Comparison of ENCODE assay signal across 1 mouse cellular context in the genomic region with DNA sequence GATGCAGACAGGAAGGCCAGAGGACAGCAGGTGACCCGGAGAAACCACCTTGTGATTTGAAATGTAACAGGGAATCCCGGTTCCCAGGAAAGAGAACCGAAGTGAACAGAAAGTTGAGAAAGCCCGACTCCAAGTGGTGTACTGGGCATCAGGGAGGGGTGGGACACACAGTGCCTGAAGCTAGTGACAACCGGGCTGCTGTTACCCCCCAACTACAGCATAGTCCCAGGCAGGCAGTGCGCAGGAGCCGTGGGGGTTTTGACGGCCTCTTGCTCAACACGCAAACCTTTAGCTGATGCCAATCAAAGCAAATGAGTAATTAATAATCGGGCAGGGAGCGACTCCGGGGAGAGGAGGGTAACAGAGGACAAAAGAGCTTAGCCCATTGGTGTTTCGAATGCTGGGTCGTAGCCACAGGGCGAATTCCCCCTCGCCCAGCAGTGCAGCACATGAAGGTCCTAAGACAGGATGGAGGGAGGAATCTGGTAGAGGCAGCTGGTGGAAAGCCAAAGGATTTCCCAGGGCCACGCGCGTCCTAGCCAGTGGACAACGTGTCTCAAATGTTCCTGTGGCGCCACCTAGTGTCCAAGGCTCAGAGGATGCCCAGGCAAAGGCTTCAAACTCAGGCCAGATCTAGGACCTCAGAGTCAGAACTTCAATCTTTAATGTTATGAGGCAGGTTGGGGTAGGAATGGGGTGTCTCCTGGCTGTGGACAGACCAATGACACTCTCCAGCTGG.
TF ChIP-seq lines count a peak whose summit lies in the region.

No protein-coding gene starts in this region.

TF ChIP-seq in CH12.LX, 34 proteins besides CTCF, POLR2A, EP300 and RAD21 (continued from another document):
- TF ChIP-seq NRF1 (IDR thresholded peaks at IDR 0.05; ENCODE audit: low read depth, low read length) (no peak), ZMIZ1 (IDR thresholded peaks at IDR 0.05; ENCODE audit: low read depth, low read length) (no peak), RCOR1 (conservative IDR thresholded peaks at IDR 0.05; ENCODE audit: low read depth, low read length) (no peak), ETS1 (conservative IDR thresholded peaks at IDR 0.05; ENCODE audit: low read depth, low read length) (no peak), ZC3H11A (IDR thresholded peaks at IDR 0.05; ENCODE audit: low read depth, low read length) (peak; percentile 42; the same call in 1 of the 2 replicates), SMC3 (IDR thresholded peaks at IDR 0.05; ENCODE audit: low read depth, low read length) (peak; percentile 91), PAX5 (IDR thresholded peaks at IDR 0.05; ENCODE audit: low read length) (no peak), MXI1 (IDR thresholded peaks at IDR 0.05; ENCODE audit: low read depth, low read length) (no peak), ZNF384 (IDR thresholded peaks at IDR 0.05; ENCODE audit: low read depth, low read length) (no peak), MAFK (IDR thresholded peaks at IDR 0.05; ENCODE audit: insufficient replicate concordance, low read length) (no peak), TBP (conservative IDR thresholded peaks at IDR 0.05; ENCODE audit: low read depth, low read length) (no peak), CHD2 (IDR thresholded peaks at IDR 0.05; ENCODE audit: low read length) (no peak), POLR2AphosphoS2 (IDR thresholded peaks at IDR 0.05; ENCODE audit: low read depth, low read length) (no peak), UBTF (IDR thresholded peaks at IDR 0.05; ENCODE audit: low read depth, low read length) (no peak), BHLHE40 (IDR thresholded peaks at IDR 0.05; ENCODE audit: low read depth, low read length) (no peak), GABPA (IDR thresholded peaks at IDR 0.05; ENCODE audit: insufficient replicate concordance, low read depth, low read length) (no peak), NELFE (IDR thresholded peaks at IDR 0.05; ENCODE audit: low read depth, low read length) (no peak), ZKSCAN1 (IDR thresholded peaks at IDR 0.05; ENCODE audit: borderline replicate concordance, low read depth, low read length) (no peak), CHD1 (IDR thresholded peaks at IDR 0.05; ENCODE audit: low read depth, low read length) (no peak), E2F4 (IDR thresholded peaks at IDR 0.05; ENCODE audit: insufficient replicate concordance, low read depth, low read length) (no peak)
